Mouse (Mus musculus): ENCODE results near the gene Dlk1.

DNA sequence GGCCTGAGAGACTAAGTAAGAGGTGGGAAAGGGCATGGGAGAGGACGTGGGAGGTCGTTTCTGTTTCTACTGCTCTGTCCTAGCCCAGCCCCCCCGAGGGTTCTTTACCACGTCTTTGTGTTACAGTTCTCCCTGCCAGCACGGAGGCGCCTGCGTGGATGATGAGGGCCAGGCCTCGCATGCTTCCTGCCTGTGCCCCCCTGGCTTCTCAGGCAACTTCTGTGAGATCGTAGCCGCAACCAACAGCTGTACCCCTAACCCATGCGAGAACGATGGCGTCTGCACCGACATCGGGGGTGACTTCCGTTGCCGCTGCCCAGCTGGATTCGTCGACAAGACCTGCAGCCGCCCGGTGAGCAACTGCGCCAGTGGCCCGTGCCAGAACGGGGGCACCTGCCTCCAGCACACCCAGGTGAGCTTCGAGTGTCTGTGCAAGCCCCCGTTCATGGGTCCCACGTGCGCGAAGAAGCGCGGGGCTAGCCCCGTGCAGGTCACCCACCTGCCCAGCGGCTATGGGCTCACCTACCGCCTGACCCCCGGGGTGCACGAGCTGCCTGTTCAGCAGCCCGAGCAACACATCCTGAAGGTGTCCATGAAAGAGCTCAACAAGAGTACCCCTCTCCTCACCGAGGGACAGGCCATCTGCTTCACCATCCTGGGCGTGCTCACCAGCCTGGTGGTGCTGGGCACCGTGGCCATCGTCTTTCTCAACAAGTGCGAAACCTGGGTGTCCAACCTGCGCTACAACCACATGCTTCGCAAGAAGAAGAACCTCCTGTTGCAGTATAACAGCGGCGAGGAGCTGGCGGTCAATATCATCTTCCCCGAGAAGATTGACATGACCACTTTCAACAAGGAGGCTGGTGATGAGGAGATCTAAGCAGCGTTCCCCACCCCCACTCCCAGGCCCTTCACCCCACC is 7.1 kb downstream of the Dlk1 start:
- no peak for TF ChIP-seq GATA1 (IDR thresholded peaks at IDR 0.05; ENCODE audit: low read length)
- TF ChIP-seq TAL1 (IDR thresholded peaks at IDR 0.05; ENCODE audit: low read length), result no peak
